Mouse (Mus musculus): Measurements from ENCODE around the gene Slc37a1.

DNA sequence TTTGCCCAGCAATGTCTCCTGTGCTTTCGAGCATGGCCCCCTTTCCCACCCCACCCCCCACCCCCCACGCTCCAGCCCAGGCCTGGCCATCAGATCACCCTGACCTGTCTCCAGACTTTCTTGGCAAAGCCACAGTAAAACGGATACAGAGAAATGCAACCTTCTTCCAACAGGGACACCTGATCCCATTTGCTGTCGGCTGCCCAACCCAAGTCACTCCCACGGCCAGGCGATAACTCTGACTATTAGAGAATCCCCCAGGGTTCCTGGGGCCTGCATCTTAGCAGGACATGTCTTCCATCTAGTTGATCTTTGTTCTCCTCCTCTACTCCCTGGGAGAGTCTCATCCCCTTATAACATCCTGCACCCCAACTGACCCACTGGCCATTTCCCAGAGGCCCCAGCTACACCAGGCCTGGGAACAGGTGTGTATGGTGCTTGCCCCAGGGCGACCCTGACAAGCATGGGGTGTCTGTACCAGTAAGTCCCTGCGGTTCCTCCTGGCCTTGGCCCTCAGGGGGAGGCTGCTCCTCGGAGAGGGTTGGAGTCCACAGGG is 28.2 kb upstream of the Slc37a1 start:
- no peak for TF ChIP-seq CTCF (conservative IDR thresholded peaks at IDR 0.05; ENCODE audit: low read length)
- TF ChIP-seq POU5F1 (IDR thresholded peaks at IDR 0.05; ENCODE audit: borderline replicate concordance, low read length) = no peak
